Mouse (Mus musculus): ENCODE results near the gene Uso1. TPM values are rescaled to one million over a fixed set of nuclear protein-coding genes. Genes with fewer than 3 reads are reported as not detected.

The Uso1 gene
- polyA plus RNA-seq, 1 experiment from 2014 or later = 30.2 TPM

DNA sequence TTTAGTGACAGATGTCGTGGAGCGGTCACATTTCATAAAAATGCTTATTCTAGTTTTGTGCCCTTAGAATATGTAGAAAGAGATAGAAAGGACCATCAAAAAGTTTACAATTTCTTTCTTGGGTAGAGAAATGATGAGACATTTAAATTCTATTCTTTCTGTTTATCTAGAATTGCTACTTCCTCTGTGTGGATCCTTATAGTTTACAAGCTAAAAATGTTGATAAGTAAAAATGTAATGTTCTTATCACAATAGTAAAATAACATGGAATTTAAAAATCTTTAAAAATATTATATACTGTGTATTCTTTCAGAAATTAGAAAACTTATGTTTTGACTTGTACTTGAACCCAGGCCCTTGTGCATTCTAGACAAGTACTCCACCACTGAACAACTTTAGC lies 107.2 kb downstream of the Uso1 start:
- ATAC-seq (ENCODE audit: extremely low read depth, insufficient number of reproducible peaks, low FRiP score, low TSS enrichment) = no peak
- H3K4me2 ChIP-seq = no peak overlapping the region
- H3K4me1 ChIP-seq = peaks cover 1% of the 10 kb centered on the region; the same call in 1 of the 2 replicates
- no peak overlapping the region for H3K27ac ChIP-seq (replicated peaks)
- H3K36me3 ChIP-seq = no peaks in the 10 kb centered on the region
- no peak overlapping the region for H3K4me3 ChIP-seq
- WGBS = 79% methylated on average over 2 of the region's 2 CpGs
- 0 out of 2 replicates have a peak, but pooled peaks cover 4% of the 10 kb centered on the region for H3K9me3 ChIP-seq
- no peaks in the 10 kb centered on the region for H3K27me3 ChIP-seq (replicated peaks)
- no peak overlapping the region for H3K9ac ChIP-seq

DNA sequence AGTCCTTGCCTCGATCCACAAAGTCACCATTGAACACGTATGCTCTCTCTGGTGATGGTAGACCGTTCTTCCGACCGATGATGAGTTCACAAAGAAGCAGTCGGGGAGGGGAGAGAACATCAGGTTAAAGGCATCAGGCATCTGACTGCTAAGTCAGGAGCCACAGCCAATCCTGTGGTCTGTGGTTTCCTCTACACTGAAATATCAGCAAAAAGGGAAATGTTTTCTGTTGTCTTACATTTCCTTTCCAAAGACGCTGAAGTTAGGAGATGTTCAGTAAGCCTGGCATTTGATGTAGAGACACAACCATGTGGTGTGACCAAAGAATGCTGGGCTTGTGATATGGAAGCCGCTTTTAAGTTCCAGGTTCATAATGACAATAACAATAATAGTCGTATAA lies 107.7 kb downstream of the Uso1 start:
- H3K9me3 ChIP-seq = 0 out of 2 replicates have a peak, but pooled peaks cover 6% of the 10 kb centered on the region
- no peak overlapping the region for H3K4me2 ChIP-seq
- H3K4me1 ChIP-seq = no peaks in the 10 kb centered on the region
- H3K4me3 ChIP-seq = no peak overlapping the region
- no peak for ATAC-seq (ENCODE audit: extremely low read depth, insufficient number of reproducible peaks, low FRiP score, low TSS enrichment)
- no peaks in the 10 kb centered on the region for H3K36me3 ChIP-seq
- 79% methylated on average over 9 of the region's 9 CpGs for WGBS
- H3K9ac ChIP-seq = no peak overlapping the region
- no peak overlapping the region for H3K27ac ChIP-seq (replicated peaks)
- H3K27me3 ChIP-seq (replicated peaks) = no peaks in the 10 kb centered on the region

DNA sequence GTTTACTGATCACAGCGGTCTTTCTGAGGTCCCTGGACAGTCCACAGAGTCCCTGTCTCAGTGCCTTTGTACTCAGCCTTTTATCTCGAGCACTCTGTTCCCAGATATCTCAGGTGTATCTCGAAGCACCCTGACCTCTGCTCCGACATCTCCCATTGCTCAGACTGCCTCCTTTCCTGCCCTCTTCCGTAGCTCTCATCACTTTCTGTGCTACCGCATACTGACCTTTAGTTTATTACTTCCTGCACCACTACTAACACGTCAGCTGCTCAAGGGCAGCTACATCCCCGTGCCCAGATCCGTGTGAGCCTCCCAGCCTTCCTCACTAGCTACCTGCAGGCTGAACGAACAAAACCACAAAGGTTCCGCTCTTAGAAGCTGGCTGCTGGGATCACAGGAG lies 110.9 kb downstream of the Uso1 start:
- no peaks in the 10 kb centered on the region for H3K36me3 ChIP-seq
- H3K4me2 ChIP-seq = no peak overlapping the region
- no peak overlapping the region for H3K4me3 ChIP-seq
- no peak overlapping the region for H3K27ac ChIP-seq (replicated peaks)
- no peak for ATAC-seq (ENCODE audit: extremely low read depth, insufficient number of reproducible peaks, low FRiP score, low TSS enrichment)
- H3K9ac ChIP-seq = no peak overlapping the region
- no peaks in the 10 kb centered on the region; the same call in 1 of the 2 replicates for H3K27me3 ChIP-seq (replicated peaks)
- WGBS = 69% methylated on average over 11 of the region's 11 CpGs
- H3K4me1 ChIP-seq = peaks cover 5% of the 10 kb centered on the region
- H3K9me3 ChIP-seq = 0 out of 2 replicates have a peak, but pooled peaks cover 6% of the 10 kb centered on the region

- no peak for ATAC-seq (ENCODE audit: extremely low read depth, insufficient number of reproducible peaks, low FRiP score, low TSS enrichment)
- 0 out of 2 replicates have a peak, but pooled peaks cover 6% of the 10 kb centered on the region for H3K9me3 ChIP-seq
These were observed 114.3 kb downstream of the Uso1 start for GRCm38 (mm10) chr5:92252031-92252430.

More at GRCm38 (mm10) chr5:92252031-92252430, 114.3 kb downstream of the Uso1 start:
- peaks cover 4% of the 10 kb centered on the region; the same call in 1 of the 2 replicates for H3K27me3 ChIP-seq (replicated peaks)
- H3K36me3 ChIP-seq = no peaks in the 10 kb centered on the region
- H3K4me1 ChIP-seq = peaks cover 5% of the 10 kb centered on the region
- no peak overlapping the region for H3K9ac ChIP-seq
- no peak overlapping the region for H3K4me3 ChIP-seq
- no peak overlapping the region for H3K27ac ChIP-seq (replicated peaks)
- no peak overlapping the region for H3K4me2 ChIP-seq
- WGBS = 81% methylated on average over 6 of the region's 6 CpGs

Other genes with a start within 250 kb of the Uso1 start
- 57.6 and 64.7 TPM in 2 replicates for gene Rchy1, start 174.9 kb upstream of the Uso1 start, polyA plus RNA-seq (2015; fragmentation: Nextera tagmentation; extraction: Ambion mirVana)
- gene Odaph, start 150.5 kb upstream of the Uso1 start, polyA plus RNA-seq (2015; fragmentation: Nextera tagmentation; extraction: Ambion mirVana) = not detected in 2 replicates
- 0.66 and 1.1 TPM in 2 replicates for gene Cdkl2, start 94.1 kb upstream of the Uso1 start, polyA plus RNA-seq (2015; fragmentation: Nextera tagmentation; extraction: Ambion mirVana)
- gene G3bp2, start 54.2 kb upstream of the Uso1 start, polyA plus RNA-seq (2015; fragmentation: Nextera tagmentation; extraction: Ambion mirVana) = 132 and 153 TPM in 2 replicates
- not detected in 2 replicates for gene U90926, start 77.5 kb downstream of the Uso1 start, polyA plus RNA-seq (2015; fragmentation: Nextera tagmentation; extraction: Ambion mirVana)
- 0.13 TPM in 1 of 2 replicates, not detected in the other for gene Ppef2, start 118.3 kb downstream of the Uso1 start, polyA plus RNA-seq (2015; fragmentation: Nextera tagmentation; extraction: Ambion mirVana)
- 4.5 and 4.9 TPM in 2 replicates for gene Naaa, start 140.2 kb downstream of the Uso1 start, polyA plus RNA-seq (2015; fragmentation: Nextera tagmentation; extraction: Ambion mirVana)
- gene Sdad1, start 172.5 kb downstream of the Uso1 start, polyA plus RNA-seq (2015; fragmentation: Nextera tagmentation; extraction: Ambion mirVana) = 20.9 and 23.5 TPM in 2 replicates
- gene Cxcl9, start 190.1 kb downstream of the Uso1 start, polyA plus RNA-seq (2015; fragmentation: Nextera tagmentation; extraction: Ambion mirVana) = 0.05 TPM in 1 of 2 replicates, not detected in the other
- 35.4 and 36.2 TPM in 2 replicates for gene Art3, start 193.9 kb downstream of the Uso1 start, polyA plus RNA-seq (2015; fragmentation: Nextera tagmentation; extraction: Ambion mirVana)
- 1.6 and 2.0 TPM in 2 replicates for gene Cxcl10, start 211.0 kb downstream of the Uso1 start, polyA plus RNA-seq (2015; fragmentation: Nextera tagmentation; extraction: Ambion mirVana)

Measured in heart, embryonic 13.5 days (tissue).